Mouse (Mus musculus) layer of hippocampus, adult 8-10 months (tissue): ENCODE data around the gene Scrt2. TPM values are rescaled to one million over a fixed set of nuclear protein-coding genes. Genes with fewer than 3 reads are reported as not detected.

ENCODE experiments used
- DNase-seq, 2 experiments: peaks; one replicate each; pipeline ENCODE4 v3.0.0; 2022; ENCODE audit warnings: low spot score in 2 of 2
- total RNA-seq, 4 experiments: library from RNA; stranded (reverse); gene quantifications; 2 replicates each; pipeline ENCODE4 v1.2.4; 2022

The Scrt2 gene
- total RNA-seq, 4 experiments from 2014 or later, result 16.9 to 20.3 (median 18.4) TPM

GRCm38 (mm10) chr2:152081641-152082448 is 516 bp downstream of the Scrt2 start:
- no peak for DNase-seq

- no peak for DNase-seq
Measured at GRCm38 (mm10) chr2:152082456-152083285, 1.3 kb downstream of the Scrt2 start.

DNA sequence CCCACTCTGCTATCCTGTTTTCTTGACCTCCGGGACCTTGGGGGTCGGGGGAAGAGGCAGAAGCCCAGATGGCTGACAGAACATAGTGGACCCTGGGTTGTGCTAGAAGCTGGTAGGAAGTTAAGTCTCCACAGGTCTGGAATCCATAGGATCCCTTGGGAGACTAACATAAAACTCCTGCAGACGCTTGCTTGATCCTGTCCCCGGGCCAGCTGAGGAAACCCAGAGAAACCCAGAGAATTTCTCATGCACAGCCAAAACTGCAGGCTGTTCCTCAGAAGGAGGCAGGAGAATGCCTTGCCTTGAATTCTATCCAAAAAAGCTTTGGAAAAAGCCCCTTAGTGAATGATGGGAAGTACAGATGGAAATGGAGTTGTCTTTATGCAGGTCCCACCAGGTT is 2.1 kb downstream of the Scrt2 start:
- DNase-seq, result no peak

DNA sequence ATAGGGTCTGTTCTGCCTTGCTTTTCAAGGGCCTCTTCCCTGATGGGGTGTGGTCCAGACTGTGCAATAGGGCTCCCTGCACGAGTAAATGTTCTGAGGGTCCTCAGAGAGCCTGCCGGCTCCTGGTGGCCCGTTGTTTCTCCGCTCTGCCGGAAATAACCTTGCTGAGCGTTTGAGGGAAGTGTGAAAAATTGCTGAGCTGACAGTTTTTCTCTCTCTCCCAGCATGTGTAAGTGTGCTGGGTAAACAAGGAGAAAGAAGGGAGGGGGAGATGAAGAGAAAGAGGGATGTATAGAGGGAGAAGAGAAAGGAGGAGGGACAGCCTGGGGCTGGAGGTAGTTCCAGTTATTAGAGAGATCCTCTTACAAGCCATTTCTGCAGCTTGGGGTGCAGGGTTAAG is 3.0 kb downstream of the Scrt2 start:
- DNase-seq, result no peak

DNA sequence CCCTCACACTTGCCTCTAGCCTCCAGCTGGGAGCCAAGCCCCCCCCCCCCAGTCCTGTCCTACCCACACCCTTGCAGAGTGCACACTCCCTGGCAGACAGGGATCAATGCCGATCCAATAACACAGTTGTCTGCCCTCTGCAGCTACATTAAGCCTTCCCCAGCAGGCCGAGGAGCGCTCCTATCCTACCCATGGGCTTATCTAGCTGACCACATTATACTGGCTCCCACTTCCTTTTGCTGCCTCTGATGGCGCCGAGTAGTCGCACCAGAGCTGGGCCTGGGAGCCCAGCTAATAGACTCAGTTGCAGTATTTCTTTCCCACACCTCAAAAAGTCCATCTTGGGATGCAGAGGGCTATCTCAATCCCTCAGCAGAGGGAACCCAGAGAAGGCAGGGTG is 4.1 kb downstream of the Scrt2 start:
- DNase-seq, result no peak

DNA sequence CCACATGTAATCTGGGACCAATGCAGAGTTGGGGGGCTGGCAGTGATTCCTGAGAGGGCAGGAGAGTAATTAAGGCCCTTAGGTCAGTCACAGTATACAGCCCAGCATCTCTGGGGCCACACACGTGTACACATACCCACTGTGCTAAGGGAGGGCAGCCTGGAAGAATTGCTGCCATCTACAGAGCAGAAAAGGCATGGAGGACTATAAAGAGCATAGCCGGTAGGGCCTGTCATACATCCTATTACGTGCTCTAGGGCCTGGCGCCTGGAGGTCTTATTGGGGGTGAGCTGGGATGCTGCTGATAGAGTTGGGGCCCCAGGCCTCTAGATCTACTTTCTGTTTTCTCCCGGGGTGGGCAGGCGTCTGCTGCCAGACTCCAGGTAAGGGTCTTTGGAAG is 5.1 kb downstream of the Scrt2 start:
- peak in 1 of 2 experiments; percentile 6 for DNase-seq

DNA sequence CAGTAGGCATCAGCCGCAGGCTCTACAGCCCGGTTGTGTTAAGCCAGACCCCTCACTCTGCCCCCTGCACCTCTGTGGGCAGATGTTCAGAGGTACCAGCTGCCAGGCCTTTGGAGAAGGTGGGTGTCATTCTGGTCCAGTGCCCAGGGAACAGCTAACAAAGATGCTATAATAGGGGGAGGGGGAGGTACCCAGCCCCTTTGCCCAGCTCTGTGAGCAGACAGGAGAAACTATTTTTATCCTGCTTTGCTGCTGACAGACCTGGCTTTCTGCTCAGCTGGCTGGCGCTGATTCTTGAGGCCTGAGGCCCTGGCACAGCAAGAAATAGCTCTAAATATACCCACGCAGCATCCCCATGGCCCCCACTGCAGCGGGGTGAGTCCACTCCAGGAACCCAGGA is 5.8 kb downstream of the Scrt2 start:
- no peak for DNase-seq

- peak in 1 of 2 experiments; percentile 81 for DNase-seq
Measured at GRCm38 (mm10) chr2:152089078-152089477, 7.7 kb downstream of the Scrt2 start.

- no peak for DNase-seq
Measured at GRCm38 (mm10) chr2:152089581-152089980, 8.3 kb downstream of the Scrt2 start.

- DNase-seq, result no peak
Measured at GRCm38 (mm10) chr2:152090486-152090885, 9.2 kb downstream of the Scrt2 start.

- no peak for DNase-seq
Measured at GRCm38 (mm10) chr2:152091342-152092056, 10.2 kb downstream of the Scrt2 start.

- DNase-seq, result no peak
Measured at GRCm38 (mm10) chr2:152092927-152093326, 11.6 kb downstream of the Scrt2 start.

- no peak for DNase-seq
Measured at GRCm38 (mm10) chr2:152093356-152093792, 12.0 kb downstream of the Scrt2 start.

- no peak for DNase-seq
Measured at GRCm38 (mm10) chr2:152094856-152095545, 13.7 kb downstream of the Scrt2 start.

GRCm38 (mm10) chr2:152096922-152097321 is 15.6 kb downstream of the Scrt2 start:
- no peak for DNase-seq

DNA sequence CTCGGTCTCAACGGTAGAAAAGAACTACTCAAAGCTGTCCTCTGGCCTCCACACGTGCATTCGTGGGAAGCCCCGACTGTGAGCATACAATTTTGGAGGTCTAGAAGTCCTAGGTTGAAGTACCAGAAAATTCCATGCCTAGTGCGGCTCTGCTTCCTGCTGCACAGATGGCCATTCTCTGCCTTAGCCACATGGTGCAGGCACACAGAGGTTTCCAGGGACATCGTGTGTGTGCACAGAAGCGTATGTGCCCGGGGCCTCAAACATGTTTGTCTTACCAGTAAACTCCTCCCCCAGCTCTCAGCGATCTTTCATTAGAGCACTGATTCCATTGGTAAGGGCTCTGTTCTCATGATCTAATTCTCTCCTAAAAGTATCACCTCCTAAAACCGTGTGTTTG is 16.6 kb downstream of the Scrt2 start:
- DNase-seq, result no peak

GRCm38 (mm10) chr2:152099538-152099937 is 18.2 kb downstream of the Scrt2 start:
- DNase-seq, result no peak

DNA sequence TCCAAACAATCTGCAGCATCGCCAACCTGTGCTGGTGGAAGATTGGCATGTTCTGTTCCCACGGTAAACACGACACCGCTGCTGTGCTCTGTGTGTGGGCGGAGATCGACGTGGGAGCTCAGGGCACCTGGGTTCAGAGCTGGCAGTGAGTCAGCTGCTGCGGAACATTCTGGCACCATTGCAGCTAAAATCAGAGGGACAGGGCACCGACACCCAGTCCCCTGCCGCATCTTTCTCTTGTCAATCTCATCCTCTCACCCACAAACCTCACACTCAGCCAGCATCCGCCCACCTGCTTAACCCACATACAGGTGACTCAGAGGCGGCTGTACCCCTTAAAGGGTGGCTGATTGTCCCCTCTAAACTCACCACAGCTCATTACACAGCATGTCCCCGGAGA is 20.4 kb downstream of the Scrt2 start:
- peak in 1 of 2 experiments; percentile 58 for DNase-seq

DNA sequence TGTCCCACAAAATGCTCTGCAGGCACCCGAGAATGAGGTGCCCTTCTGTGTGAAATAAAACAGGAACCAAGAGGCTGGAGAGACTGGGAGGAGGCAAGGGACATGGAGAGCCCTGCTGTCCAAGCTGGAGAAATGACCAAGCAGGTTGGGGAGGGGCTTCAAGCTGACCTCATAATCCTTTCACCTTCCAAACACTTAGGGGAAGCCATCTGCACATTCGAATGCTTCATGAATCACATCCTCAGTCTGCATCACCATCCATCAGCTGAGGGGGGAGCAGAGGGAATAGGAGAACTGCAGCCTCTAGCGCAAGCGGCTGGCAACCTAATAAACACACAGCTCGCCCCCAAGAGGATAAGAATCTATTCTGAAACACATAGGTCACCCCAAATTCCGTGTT is 21.0 kb downstream of the Scrt2 start:
- no peak for DNase-seq

GRCm38 (mm10) chr2:152104711-152105317 is 23.5 kb downstream of the Scrt2 start:
- DNase-seq, result no peak
